Mouse (Mus musculus): ENCODE results near the gene Rtf1.

Gene Rtf1

GRCm38 (mm10) chr2:119767246-119767645, 92.4 kb downstream of the Rtf1 start:
- DNase-seq (ENCODE audit: extremely low read depth, insufficient read length, low spot score) = no peak

Measured in 3134 (cell line).